Mouse (Mus musculus) midbrain, embryonic 11.5 days (tissue): ENCODE data around the gene C1qtnf3. TPM values are rescaled to one million over a fixed set of nuclear protein-coding genes. Genes with fewer than 3 reads are reported as not detected.

Experiments
- ATAC-seq: fragments of 200-750 bp; cut with Nextera tagmentation; 2 replicates; pipeline ENCODE4 v1.8.0; 2017; ENCODE audit warnings: moderate TSS enrichment, moderate library complexity; ENCODE audit not compliant: low FRiP score
- DNase-seq: peaks from one replicate; pipeline ENCODE4 v3.0.0; 2015; ENCODE audit warnings: low spot score; ENCODE audit errors: missing footprints
- H3K27ac ChIP-seq: fragments of 300-500 bp; sonication (generic); 2 replicates; pipeline ENCODE4 v1.5.1; 2014; ENCODE audit warnings: low read depth, low read length
- H3K27me3 ChIP-seq: fragments of 300-500 bp; sonication (generic); 2 replicates; pipeline ENCODE4 v1.6.1; 2014; ENCODE audit warnings: mild to moderate bottlenecking, low read length, moderate library complexity, mixed read lengths; ENCODE audit not compliant: control insufficient read depth, insufficient read depth
- H3K36me3 ChIP-seq: fragments of 300-500 bp; sonication (generic); 2 replicates; pipeline ENCODE4 v1.6.1; 2014; ENCODE audit warnings: mild to moderate bottlenecking, low read length, moderate library complexity, mixed read lengths; ENCODE audit not compliant: control insufficient read depth, insufficient read depth
- H3K4me1 ChIP-seq: fragments of 300-500 bp; sonication (generic); 2 replicates; pipeline ENCODE4 v1.6.1; 2014; ENCODE audit warnings: low read length; ENCODE audit not compliant: control insufficient read depth, insufficient read depth
- H3K4me2 ChIP-seq: fragments of 300-500 bp; sonication (generic); 2 replicates; pipeline ENCODE4 v1.6.1; 2014; ENCODE audit warnings: mild to moderate bottlenecking, moderate library complexity
- H3K4me3 ChIP-seq: fragments of 300-500 bp; sonication (generic); 2 replicates; pipeline ENCODE4 v1.5.1; 2014; ENCODE audit warnings: low read depth, low read length
- H3K9ac ChIP-seq: fragments of 300-500 bp; sonication (generic); 2 replicates; pipeline ENCODE4 v1.6.1; 2014; ENCODE audit warnings: low read length
- H3K9me3 ChIP-seq: fragments of 300-500 bp; sonication (generic); 2 replicates; pipeline ENCODE4 v1.6.1; 2016; ENCODE audit warnings: low read length; ENCODE audit not compliant: control insufficient read depth
- WGBS: fragments of 180-500 bp; shearing (Covaris S2); extraction: QIAGEN DNeasy Blood & Tissue Kit; methylation state at CpG from one replicate; pipeline ENCODE4 v1.1.7; 2014; 5-methylcytosine and 5-hydroxymethylcytosine counted together
- polyA plus RNA-seq: library from polyadenylated mRNA; unstranded; fragments of >200 nt; fragmentation: Nextera tagmentation; extraction: Ambion mirVana; gene quantifications from 2 replicates; pipeline ENCODE4 v1.2.1, GENCODE M21; 2014

The C1qtnf3 gene
- polyA plus RNA-seq, 1 experiment from 2014 or later, result 0.97 TPM

- H3K9me3 ChIP-seq, result no peaks in the 10 kb centered on the region
- no peak overlapping the region for H3K4me2 ChIP-seq
- no peak overlapping the region for H3K27ac ChIP-seq
- ATAC-seq, result no peak
- no peak overlapping the region for H3K9ac ChIP-seq
- H3K4me3 ChIP-seq, result no peak overlapping the region
- H3K36me3 ChIP-seq, result no peaks in the 10 kb centered on the region
- H3K4me1 ChIP-seq, result no peaks in the 10 kb centered on the region
- 87% methylated on average over 6 of the region's 6 CpGs for WGBS
- no peak for DNase-seq
- H3K27me3 ChIP-seq, result no peaks in the 10 kb centered on the region
Measured at GRCm38 (mm10) chr15:10954381-10955016, 2.4 kb downstream of the C1qtnf3 start.

- no peak overlapping the region for H3K27ac ChIP-seq
- WGBS, result 78% methylated on average over 5 of the region's 5 CpGs
- no peaks in the 10 kb centered on the region for H3K27me3 ChIP-seq
- no peak overlapping the region for H3K9ac ChIP-seq
- no peak for ATAC-seq
- DNase-seq, result no peak
- H3K4me3 ChIP-seq, result no peak overlapping the region
- H3K36me3 ChIP-seq, result no peaks in the 10 kb centered on the region
- no peaks in the 10 kb centered on the region for H3K9me3 ChIP-seq
- H3K4me2 ChIP-seq, result no peak overlapping the region
- H3K4me1 ChIP-seq, result no peaks in the 10 kb centered on the region
Measured at GRCm38 (mm10) chr15:10955156-10955555, 3.0 kb downstream of the C1qtnf3 start.

- H3K9me3 ChIP-seq, result no peaks in the 10 kb centered on the region
- no peak overlapping the region for H3K9ac ChIP-seq
- H3K4me1 ChIP-seq, result no peaks in the 10 kb centered on the region
- no peak overlapping the region for H3K4me3 ChIP-seq
- H3K4me2 ChIP-seq, result no peak overlapping the region
- no peak overlapping the region for H3K27ac ChIP-seq
- ATAC-seq (no peak), DNase-seq (no peak)
- 63% methylated on average over 3 of the region's 3 CpGs for WGBS
- H3K36me3 ChIP-seq, result no peaks in the 10 kb centered on the region
- H3K27me3 ChIP-seq, result no peaks in the 10 kb centered on the region
Measured at GRCm38 (mm10) chr15:10956706-10957105, 4.6 kb downstream of the C1qtnf3 start.

- H3K9me3 ChIP-seq, result no peaks in the 10 kb centered on the region
- no peak overlapping the region for H3K4me2 ChIP-seq
- ATAC-seq (no peak), DNase-seq (no peak)
- WGBS, result 89% methylated on average over 15 of the region's 15 CpGs
- H3K4me1 ChIP-seq, result no peaks in the 10 kb centered on the region
- H3K27me3 ChIP-seq, result no peaks in the 10 kb centered on the region
- H3K4me3 ChIP-seq, result no peak overlapping the region
- H3K36me3 ChIP-seq, result no peaks in the 10 kb centered on the region
- H3K9ac ChIP-seq, result no peak overlapping the region
- no peak overlapping the region for H3K27ac ChIP-seq
Measured at GRCm38 (mm10) chr15:10959277-10960026, 7.3 kb downstream of the C1qtnf3 start.

- Histone ChIP-seq H3K4me1 (no peaks in the 10 kb centered on the region), H3K36me3 (no peaks in the 10 kb centered on the region), H3K4me2 (no peak overlapping the region), H3K27me3 (no peaks in the 10 kb centered on the region), H3K9me3 (no peaks in the 10 kb centered on the region), H3K9ac (no peak overlapping the region), H3K4me3 (no peak overlapping the region), H3K27ac (no peak overlapping the region)
- no peak for DNase-seq
- WGBS, result 92% methylated on average over 5 of the region's 5 CpGs
- ATAC-seq, result no peak
Measured at GRCm38 (mm10) chr15:10960267-10960666, 8.1 kb downstream of the C1qtnf3 start.

GRCm38 (mm10) chr15:10962601-10963000 lies 10.5 kb downstream of the C1qtnf3 start:
- DNase-seq, result no peak
- H3K9me3 ChIP-seq, result no peaks in the 10 kb centered on the region
- no peak overlapping the region for H3K4me3 ChIP-seq
- no peaks in the 10 kb centered on the region for H3K4me1 ChIP-seq
- ATAC-seq, result no peak
- H3K9ac ChIP-seq, result no peak overlapping the region
- no peaks in the 10 kb centered on the region for H3K36me3 ChIP-seq
- no peak overlapping the region for H3K4me2 ChIP-seq
- H3K27me3 ChIP-seq, result no peaks in the 10 kb centered on the region
- no peak overlapping the region for H3K27ac ChIP-seq
- WGBS, result 81% methylated on average over 2 of the region's 2 CpGs

- Histone ChIP-seq H3K4me1 (no peaks in the 10 kb centered on the region), H3K4me2 (no peak overlapping the region), H3K9ac (no peak overlapping the region), H3K27ac (no peak overlapping the region), H3K27me3 (no peaks in the 10 kb centered on the region), H3K9me3 (no peaks in the 10 kb centered on the region), H3K36me3 (no peaks in the 10 kb centered on the region), H3K4me3 (no peak overlapping the region)
- ATAC-seq, result no peak
- WGBS, result 83% methylated on average over 3 of the region's 3 CpGs
- no peak for DNase-seq
Measured at GRCm38 (mm10) chr15:10969439-10969838, 17.3 kb downstream of the C1qtnf3 start.

GRCm38 (mm10) chr15:10970777-10971176 lies 18.6 kb downstream of the C1qtnf3 start:
- no peaks in the 10 kb centered on the region for H3K27me3 ChIP-seq
- no peak overlapping the region for H3K4me3 ChIP-seq
- H3K36me3 ChIP-seq, result no peaks in the 10 kb centered on the region

GRCm38 (mm10) chr15:10977151-10977550 lies 25.0 kb downstream of the C1qtnf3 start:
- Histone ChIP-seq H3K9me3 (no peaks in the 10 kb centered on the region), H3K4me1 (no peaks in the 10 kb centered on the region; the same call in 1 of the 2 replicates), H3K4me2 (no peak overlapping the region), H3K27me3 (no peaks in the 10 kb centered on the region), H3K36me3 (no peaks in the 10 kb centered on the region), H3K27ac (no peak overlapping the region), H3K9ac (no peak overlapping the region), H3K4me3 (no peak overlapping the region)
- DNase-seq (no peak), ATAC-seq (no peak)

More at GRCm38 (mm10) chr15:10970777-10971176, 18.6 kb downstream of the C1qtnf3 start:
- H3K4me2 ChIP-seq, result no peak overlapping the region
- 90% methylated on average over 5 of the region's 5 CpGs for WGBS
- ATAC-seq (no peak), DNase-seq (no peak)
- H3K9me3 ChIP-seq, result no peaks in the 10 kb centered on the region
- H3K4me1 ChIP-seq, result no peaks in the 10 kb centered on the region
- no peak overlapping the region for H3K27ac ChIP-seq
- no peak overlapping the region for H3K9ac ChIP-seq
